Comparison of ENCODE assay signal across 9 mouse cellular contexts in the genomic region with DNA sequence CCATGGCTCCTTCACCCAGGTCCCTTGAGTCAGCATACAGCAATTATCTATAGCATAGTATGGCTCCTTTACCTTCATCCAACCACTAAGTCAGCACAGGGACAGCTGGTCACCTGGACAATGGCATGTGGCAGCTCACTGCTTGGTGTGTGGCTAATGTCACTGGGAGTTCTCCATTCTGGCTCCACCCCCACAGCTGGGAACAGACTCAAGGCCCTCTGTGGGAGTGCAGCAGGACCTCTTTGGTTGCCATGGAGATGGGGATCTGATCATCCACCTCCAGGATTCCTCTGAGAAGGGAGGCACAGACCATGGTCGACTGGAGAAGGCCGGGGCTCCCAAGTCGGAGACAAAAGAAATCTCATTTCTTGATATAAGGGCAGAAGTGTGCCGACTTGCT.
DNase-seq lines count a peak whose midpoint lies in the region; ATAC-seq lines count a peak whose summit lies in the region.
"Had no signal": no experiment of that assay in that cellular context is flagged by ENCODE, and none has a peak within 500 bp of the region (broad histone marks: within the 10 kb centered on the region; RNA-seq: fewer than 3 reads in every experiment).

No protein-coding gene starts in this region.

- 6% methylated on average over 4 of the region's 4 CpGs for WGBS in forebrain, embryonic 14.5 days

- no peaks in the 10 kb centered on the region for H3K27me3 ChIP-seq in forebrain, embryonic 14.5 days (replicated peaks; ENCODE audit: control insufficient read depth, insufficient read depth, low read length)

- peak; percentile 76 to 83 for DNase-seq in adrenal gland, adult (ENCODE audit: inconsistent age in 2 of 2, low spot score in 1 of 2)
- DNase-seq in adrenal gland, postnatal 4 days (ENCODE audit: low spot score in 2 of 2) = no peak
- DNase-seq in ES-CJ7 (ENCODE audit: low read depth, low spot score) = peak; percentile 41
- DNase-seq in forebrain, embryonic 14.5 days (ENCODE audit: low spot score) = peak; percentile 58
- DNase-seq in mesoderm, embryonic 11.5 days (ENCODE audit: low read depth, low spot score) = peak; percentile 75
- no peak for DNase-seq in urinary bladder, adult 18-20 months (ENCODE audit: low spot score in 2 of 2)
- no peak for DNase-seq in gastrocnemius, postnatal 10 days

- no peak overlapping the region for H3K9ac ChIP-seq in forebrain, embryonic 14.5 days (ENCODE audit: low read length)

- ATAC-seq in forebrain, embryonic 14.5 days = 0 out of 2 replicates have a peak, but pooled peaks have one; percentile 32
- ATAC-seq in monocyte, adult 5-6 weeks (replicated peaks; ENCODE audit: insufficient number of reproducible peaks, low FRiP score, low TSS enrichment, poor library complexity, severe bottlenecking) = no peak

- no peak overlapping the region for H3K4me2 ChIP-seq in forebrain, embryonic 14.5 days (ENCODE audit: low read length)

- no peak overlapping the region for H3K4me3 ChIP-seq in forebrain, embryonic 14.5 days (ENCODE audit: low read depth, low read length)

- no peak overlapping the region; the same call in 1 of the 2 replicates for H3K27ac ChIP-seq in forebrain, embryonic 14.5 days (ENCODE audit: low read depth, low read length)
- H3K27ac ChIP-seq: macrophage had no signal

- H3K36me3 ChIP-seq in forebrain, embryonic 14.5 days (ENCODE audit: control insufficient read depth, insufficient read depth, low read length) = no peaks in the 10 kb centered on the region

- H3K4me1 ChIP-seq in forebrain, embryonic 14.5 days (ENCODE audit: control insufficient read depth, insufficient read depth, low read length) = peaks cover 3% of the 10 kb centered on the region; the same call in 1 of the 2 replicates

- no peaks in the 10 kb centered on the region for H3K9me3 ChIP-seq in forebrain, embryonic 14.5 days (replicated peaks; ENCODE audit: control insufficient read depth, low read length)

Comparison
In these comparisons a context has a peak if more than half of its experiments do, and no peak if none do; other contexts are left out.
1. DNase-seq: peak in adrenal gland, adult (2 of 2), ES-CJ7 (single experiment), forebrain, embryonic 14.5 days (single experiment) and mesoderm, embryonic 11.5 days (single experiment); none in adrenal gland, postnatal 4 days (0 of 2), urinary bladder, adult 18-20 months (0 of 2) and gastrocnemius, postnatal 10 days (single experiment).